Mouse (Mus musculus) midbrain, postnatal 0 days (tissue): ENCODE measurements around the gene Hcfc1. TPM values are rescaled to one million over a fixed set of nuclear protein-coding genes. Genes with fewer than 3 reads are reported as not detected.
A peak's percentile ranks its signal among the peaks of the same experiment; 100 is the strongest.

Source experiments
- ATAC-seq: fragments of 200-750 bp; cut with Nextera tagmentation; 2 replicates; pipeline ENCODE4 v1.8.0; 2017; ENCODE audit warnings: moderate number of reproducible peaks, mild to moderate bottlenecking, moderate TSS enrichment, moderate library complexity; ENCODE audit not compliant: low FRiP score
- DNase-seq: peaks from one replicate; pipeline ENCODE4 v3.0.0-alpha.2; 2015; ENCODE audit warnings: low spot score
- H3K27ac ChIP-seq: fragments of 300-500 bp; sonication (generic); 2 replicates; pipeline ENCODE4 v1.5.1; 2014; ENCODE audit warnings: low read depth, mild to moderate bottlenecking, low read length, mixed read lengths
- H3K27me3 ChIP-seq: fragments of 300-500 bp; sonication (generic); 2 replicates; pipeline ENCODE4 v1.6.1; 2014; ENCODE audit warnings: low read length, control low read depth, mixed read lengths; ENCODE audit not compliant: insufficient read depth
- H3K36me3 ChIP-seq: fragments of 300-500 bp; sonication (generic); 2 replicates; pipeline ENCODE4 v1.6.1; 2014; ENCODE audit warnings: low read length, control low read depth, mixed read lengths; ENCODE audit not compliant: insufficient read depth
- H3K4me1 ChIP-seq: fragments of 300-500 bp; sonication (generic); 2 replicates; pipeline ENCODE4 v1.6.1; 2014; ENCODE audit warnings: mild to moderate bottlenecking, control low read depth, antibody characterized with exemption, low read length, mixed read lengths; ENCODE audit not compliant: insufficient read depth
- H3K4me2 ChIP-seq: fragments of 300-500 bp; sonication (generic); 2 replicates; pipeline ENCODE4 v1.6.1; 2014; ENCODE audit warnings: low read depth, mild to moderate bottlenecking, low read length, mixed read lengths; ENCODE audit not compliant: poor library complexity, severe bottlenecking
- H3K4me3 ChIP-seq: fragments of 300-500 bp; sonication (generic); 2 replicates; pipeline ENCODE4 v1.5.1; 2014; ENCODE audit warnings: low read depth, mild to moderate bottlenecking, low read length, moderate library complexity
- H3K9ac ChIP-seq: fragments of 300-500 bp; sonication (generic); replicated peaks from 2 replicates; pipeline ENCODE4 v1.6.1; 2014; ENCODE audit warnings: mild to moderate bottlenecking, low read length, moderate library complexity, mixed read lengths; ENCODE audit not compliant: poor library complexity, severe bottlenecking
- H3K9me3 ChIP-seq: fragments of 300-500 bp; sonication (generic); 2 replicates; pipeline ENCODE4 v1.6.1; 2016; ENCODE audit warnings: low read length, control low read depth
- CTCF ChIP-seq: IDR thresholded peaks from 2 replicates; pipeline ENCODE4 v1.5.1; 2016; ENCODE audit warnings: antibody characterized with exemption, mild to moderate bottlenecking
- WGBS: fragments of 180-500 bp; shearing (Covaris S2); extraction: QIAGEN DNeasy Blood & Tissue Kit; methylation state at CpG from one replicate; pipeline ENCODE4 v1.1.7; 2014; 5-methylcytosine and 5-hydroxymethylcytosine counted together
- polyA plus RNA-seq: library from polyadenylated mRNA; unstranded; fragments of >200 nt; fragmentation: Nextera tagmentation; extraction: Ambion mirVana; gene quantifications from 2 replicates; pipeline ENCODE4 v1.2.1, GENCODE M21; 2015
- total RNA-seq: library from RNA; depleted of rRNA; stranded (reverse); fragments of >200 nt; gene quantifications from 2 replicates; pipeline ENCODE4 v1.2.3, GENCODE M21; 2014; rRNA removed

The Hcfc1 gene
- total and polyA plus RNA-seq, 2 experiments from 2014 or later: 33.2 to 111 TPM

DNA sequence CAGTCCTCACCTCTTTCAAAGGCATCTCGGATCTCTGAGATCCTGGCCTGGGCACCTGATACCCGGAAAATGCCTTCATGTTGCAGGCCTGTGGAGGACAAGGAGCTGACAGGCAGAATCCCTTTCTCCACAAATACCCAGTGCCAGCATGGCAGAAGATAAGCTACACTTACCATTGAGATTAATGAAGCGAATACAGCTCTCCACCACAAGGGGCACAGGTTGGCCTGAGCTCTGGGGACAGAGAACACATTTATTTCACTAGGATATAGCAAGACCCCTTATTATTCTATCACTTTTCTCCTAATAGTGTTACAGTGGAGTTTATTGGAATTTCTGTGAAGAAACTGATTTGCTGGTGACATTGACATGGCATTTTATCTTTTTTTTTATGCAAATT, 68.2 kb downstream of the Hcfc1 start:
- Histone ChIP-seq H3K9me3 (no peaks in the 10 kb centered on the region), H3K9ac (no peak overlapping the region), H3K4me3 (no peak overlapping the region), H3K4me2 (no peak overlapping the region), H3K27me3 (no peaks in the 10 kb centered on the region), H3K36me3 (no peaks in the 10 kb centered on the region), H3K4me1 (no peaks in the 10 kb centered on the region), H3K27ac (no peak overlapping the region)
- ATAC-seq (no peak), DNase-seq (no peak)
- WGBS: 68% methylated on average over 3 of the region's 3 CpGs
- peak; percentile 57 for TF ChIP-seq CTCF

DNA sequence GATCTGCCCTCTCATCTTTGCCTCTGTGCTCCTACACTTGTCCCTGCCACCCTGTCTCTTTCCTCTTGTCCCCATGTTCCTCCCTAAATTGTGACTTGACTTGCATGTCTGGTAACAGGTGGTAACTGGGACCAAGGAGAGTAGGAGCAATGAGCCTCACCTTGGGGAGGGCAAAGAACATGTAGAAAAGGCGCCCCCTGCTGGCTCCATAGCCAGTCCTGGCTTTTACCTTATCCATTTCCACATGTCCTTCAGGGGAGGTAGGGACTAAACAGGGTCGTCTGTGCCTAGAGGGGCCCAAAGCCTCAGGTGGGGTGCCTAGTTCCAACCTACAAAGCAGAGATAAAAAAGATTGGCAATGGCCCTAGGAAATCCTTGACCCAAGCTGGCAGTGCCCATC, 70.4 kb downstream of the Hcfc1 start, which contains the start of gene L1cam:
Gene L1cam, minus strand, starts transcription at position 387 of the 400 bp plus-strand sequence.
- Histone ChIP-seq H3K9me3 (no peaks in the 10 kb centered on the region), H3K4me2 (no peak within 1 kb of the TSS), H3K27me3 (no peaks in the 10 kb centered on the region), H3K4me1 (no peaks in the 10 kb centered on the region), H3K9ac (no peak within 1 kb of the TSS), H3K27ac (no peak within 1 kb of the TSS), H3K36me3 (no peaks in the 10 kb centered on the region), H3K4me3 (no peak within 1 kb of the TSS)
- ATAC-seq: no peak
- 16% methylated on average over 2 of the region's 2 CpGs for WGBS
- TF ChIP-seq CTCF: peak; percentile 46; the same call in 1 of the 2 replicates
- DNase-seq: no peak

DNA sequence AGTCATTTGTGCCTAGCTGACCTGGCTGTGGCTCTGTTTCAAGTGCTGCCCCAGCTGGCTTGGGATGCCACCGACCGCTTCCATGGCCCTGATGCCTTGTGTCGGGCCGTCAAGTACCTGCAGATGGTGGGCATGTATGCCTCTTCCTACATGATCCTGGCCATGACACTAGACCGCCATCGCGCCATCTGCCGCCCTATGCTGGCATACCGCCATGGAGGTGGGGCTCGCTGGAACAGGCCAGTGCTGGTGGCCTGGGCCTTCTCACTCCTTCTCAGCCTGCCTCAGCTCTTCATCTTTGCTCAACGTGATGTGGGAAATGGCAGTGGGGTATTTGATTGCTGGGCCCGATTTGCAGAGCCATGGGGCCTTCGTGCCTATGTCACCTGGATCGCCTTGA, 73.3 kb downstream of the Hcfc1 start:
- H3K4me2 ChIP-seq: no peak overlapping the region
- no peaks in the 10 kb centered on the region for H3K9me3 ChIP-seq

More for the DNA sequence above, 73.3 kb downstream of the Hcfc1 start:
- H3K4me1 ChIP-seq: no peaks in the 10 kb centered on the region
- no peaks in the 10 kb centered on the region for H3K36me3 ChIP-seq
- no peak overlapping the region for H3K4me3 ChIP-seq
- 88% methylated on average over 14 of the region's 14 CpGs for WGBS
- H3K27me3 ChIP-seq: no peaks in the 10 kb centered on the region
- no peak overlapping the region for H3K27ac ChIP-seq
- DNase-seq (peak; percentile 29), ATAC-seq (no peak; the same call in 1 of the 2 replicates)
- no peak for TF ChIP-seq CTCF
- H3K9ac ChIP-seq: no peak overlapping the region

Other genes starting within 250 kb of the Hcfc1 start
- gene Abcd1, start 249.8 kb downstream of the Hcfc1 start, total RNA-seq: 16.7 and 19.2 TPM in 2 replicates
- gene Abcd1, start 249.8 kb downstream of the Hcfc1 start, polyA plus RNA-seq: 7.9 and 9.0 TPM in 2 replicates
- gene Plxnb3, start 209.3 kb downstream of the Hcfc1 start, total RNA-seq: 1.5 and 4.0 TPM in 2 replicates
- gene Plxnb3, start 209.3 kb downstream of the Hcfc1 start, polyA plus RNA-seq: 0.58 and 0.61 TPM in 2 replicates
- 0.09 and 0.49 TPM in 2 replicates for gene Srpk3, start 192.0 kb downstream of the Hcfc1 start, total RNA-seq
- gene Srpk3, start 192.0 kb downstream of the Hcfc1 start, polyA plus RNA-seq: 2.1 and 2.4 TPM in 2 replicates
- gene Idh3g, start 179.5 kb downstream of the Hcfc1 start, total RNA-seq: 207 and 236 TPM in 2 replicates
- 218 and 245 TPM in 2 replicates for gene Idh3g, start 179.5 kb downstream of the Hcfc1 start, polyA plus RNA-seq
- gene Ssr4, start 179.3 kb downstream of the Hcfc1 start, total RNA-seq: 99.8 and 115 TPM in 2 replicates
- gene Ssr4, start 179.3 kb downstream of the Hcfc1 start, polyA plus RNA-seq: 166 and 184 TPM in 2 replicates
- gene Pdzd4, start 141.4 kb downstream of the Hcfc1 start, total RNA-seq: 196 and 242 TPM in 2 replicates
- gene Pdzd4, start 141.4 kb downstream of the Hcfc1 start, polyA plus RNA-seq: 4.4 and 5.1 TPM in 2 replicates
- gene Avpr2, start 74.3 kb downstream of the Hcfc1 start, total RNA-seq: not detected in 2 replicates
- 0.06 TPM in 1 of 2 replicates, not detected in the other for gene Avpr2, start 74.3 kb downstream of the Hcfc1 start, polyA plus RNA-seq
- 292 and 296 TPM in 2 replicates for gene L1cam, start 70.3 kb downstream of the Hcfc1 start, total RNA-seq
- gene L1cam, start 70.3 kb downstream of the Hcfc1 start, polyA plus RNA-seq: 113 and 116 TPM in 2 replicates
- gene Arhgap4, start 44.5 kb downstream of the Hcfc1 start, total RNA-seq: 4.8 and 5.6 TPM in 2 replicates
- 1.3 and 1.4 TPM in 2 replicates for gene Arhgap4, start 44.5 kb downstream of the Hcfc1 start, polyA plus RNA-seq
- gene Naa10, start 44.4 kb downstream of the Hcfc1 start, total RNA-seq: 47.7 and 83.0 TPM in 2 replicates
- 77.5 and 81.8 TPM in 2 replicates for gene Naa10, start 44.4 kb downstream of the Hcfc1 start, polyA plus RNA-seq
- gene Renbp, start 35.5 kb downstream of the Hcfc1 start, total RNA-seq: 3.3 and 8.8 TPM in 2 replicates
- 10.3 and 12.5 TPM in 2 replicates for gene Renbp, start 35.5 kb downstream of the Hcfc1 start, polyA plus RNA-seq
- 57.2 and 59.1 TPM in 2 replicates for gene Irak1, start 57.6 kb upstream of the Hcfc1 start, total RNA-seq
- 33.5 and 35.6 TPM in 2 replicates for gene Irak1, start 57.6 kb upstream of the Hcfc1 start, polyA plus RNA-seq
- gene Opn1mw, start 161.1 kb upstream of the Hcfc1 start, total RNA-seq: not detected in 2 replicates
- not detected in 2 replicates for gene Opn1mw, start 161.1 kb upstream of the Hcfc1 start, polyA plus RNA-seq
- 84.7 and 100 TPM in 2 replicates for gene Mecp2, start 169.0 kb upstream of the Hcfc1 start, total RNA-seq
- gene Mecp2, start 169.0 kb upstream of the Hcfc1 start, polyA plus RNA-seq: 10.6 and 12.3 TPM in 2 replicates
- gene Tex28, start 201.5 kb upstream of the Hcfc1 start, total RNA-seq: not detected in 2 replicates
- not detected in 2 replicates for gene Tex28, start 201.5 kb upstream of the Hcfc1 start, polyA plus RNA-seq
- gene Tktl1, start 210.9 kb upstream of the Hcfc1 start, total RNA-seq: not detected in 2 replicates
- gene Tktl1, start 210.9 kb upstream of the Hcfc1 start, polyA plus RNA-seq: 0.06 TPM in 1 of 2 replicates, not detected in the other